Mouse (Mus musculus): ENCODE measurements around the gene Foxi2. TPM values are rescaled to one million over a fixed set of nuclear protein-coding genes. Genes with fewer than 3 reads are reported as not detected.

The Foxi2 gene
- total RNA-seq, 2 experiments from 2014 or later = not detected

Other genes with a start within 250 kb of the Foxi2 start
- not detected for gene Nps, start 151.6 kb upstream of the Foxi2 start, total RNA-seq (2021)
- not detected for gene Clrn3, start 118.3 kb downstream of the Foxi2 start, total RNA-seq (2021)
- gene Ptpre, start 127.2 kb downstream of the Foxi2 start, total RNA-seq (2021) = 10 to 100 TPM; 23.1 to 28.7 TPM

Measured in left cerebral cortex, postnatal 36 days (tissue).